Mouse (Mus musculus): ENCODE measurements around the gene Phb.

GRCm38 (mm10) chr11:95648827-95649226 lies 17.9 kb upstream of the Phb start:
- peak; percentile 93 for TF ChIP-seq CTCF (IDR thresholded peaks at IDR 0.05; ENCODE audit: borderline replicate concordance, insufficient read depth, low read depth, low read length)
- TF ChIP-seq POLR2A (IDR thresholded peaks at IDR 0.05; ENCODE audit: borderline replicate concordance, insufficient read depth, low read length): no peak
